Mouse (Mus musculus): ENCODE measurements around the gene 2700081O15Rik.

2700081O15Rik gene

DNA sequence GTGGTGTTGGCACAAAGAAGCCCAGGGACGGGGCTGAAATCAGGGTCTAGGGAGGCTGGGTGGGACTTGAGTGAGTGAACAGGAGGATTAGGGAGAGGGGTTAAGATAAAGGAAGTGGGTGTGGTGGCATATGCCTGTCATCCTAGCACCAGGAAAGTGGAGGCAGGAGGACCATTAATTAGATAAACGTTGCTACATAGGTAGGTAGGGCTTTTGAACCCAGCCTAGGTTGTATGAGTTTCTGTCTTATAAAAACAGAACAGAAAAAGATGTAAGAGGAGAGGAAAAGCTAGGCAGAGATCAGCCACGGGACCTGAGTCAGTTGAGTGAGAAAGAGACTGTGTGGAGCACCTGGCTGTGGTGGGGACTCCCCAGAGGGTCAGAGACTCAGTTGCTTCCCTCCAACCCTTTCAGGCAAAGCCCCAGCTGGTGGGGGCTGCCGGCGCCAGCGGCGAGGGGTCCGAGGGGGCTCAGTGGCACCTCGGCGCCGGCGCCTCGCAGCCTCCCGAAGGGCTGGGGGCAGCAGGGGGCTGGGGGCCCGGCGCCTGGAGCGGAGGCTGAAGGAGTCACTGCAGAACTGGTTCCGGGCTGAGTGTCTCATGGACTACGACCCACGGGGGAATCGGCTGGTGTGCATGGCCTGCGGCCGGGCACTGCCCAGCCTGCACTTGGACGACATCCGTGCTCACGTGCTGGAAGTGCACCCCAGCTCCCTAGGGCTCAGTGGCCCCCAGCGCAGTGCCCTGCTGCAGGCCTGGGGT is 3.6 kb downstream of the 2700081O15Rik start:
- no peak for DNase-seq (ENCODE audit: low read depth, low spot score)

DNA sequence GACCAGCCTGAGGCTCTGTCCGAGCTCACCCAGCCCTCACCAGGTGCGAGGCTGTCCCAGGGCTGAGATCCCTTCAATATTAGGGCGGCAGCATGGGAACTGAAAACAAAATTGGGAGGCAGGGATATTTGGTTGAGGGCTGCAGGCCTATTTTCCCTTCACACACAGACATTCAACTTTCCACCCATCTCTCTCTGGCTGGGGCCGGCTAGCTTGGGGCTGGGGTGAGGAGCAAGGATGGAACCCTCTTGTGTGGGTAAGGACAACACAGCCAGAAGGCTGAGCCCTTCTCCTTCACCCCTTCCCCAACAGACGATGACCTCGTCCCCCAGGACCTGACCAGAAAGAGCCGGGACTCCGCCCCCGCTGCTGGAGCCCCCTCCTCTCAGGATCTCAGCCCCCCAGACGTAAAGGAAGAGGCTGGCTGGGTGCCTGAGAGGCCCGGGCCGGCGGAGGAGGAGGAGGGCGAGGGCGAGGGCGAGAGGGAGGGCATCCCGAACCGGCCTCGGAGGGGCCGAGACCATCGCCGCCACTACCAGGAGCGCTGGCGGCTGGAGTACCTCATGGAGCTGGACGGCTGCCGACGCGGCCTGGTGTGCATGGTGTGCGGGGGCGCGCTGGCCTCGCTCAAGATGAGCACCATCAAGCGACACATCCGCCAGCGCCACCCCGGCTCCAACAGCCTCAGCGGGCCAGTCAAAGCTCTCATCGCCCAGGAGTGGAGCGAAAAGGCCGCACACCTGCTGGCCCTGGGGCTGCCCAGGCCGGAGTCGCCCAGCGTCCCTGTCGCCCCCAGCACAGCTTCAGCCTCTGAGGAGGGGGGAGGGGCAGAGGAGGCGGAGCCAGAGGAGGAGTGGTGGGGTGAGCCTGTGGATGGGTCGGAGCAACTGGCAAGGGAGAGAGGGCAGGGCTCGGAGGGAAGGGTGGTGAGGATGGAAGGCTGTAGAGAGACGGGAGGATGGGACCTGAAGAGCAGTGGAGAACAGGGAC is 4.5 kb downstream of the 2700081O15Rik start:
- DNase-seq (ENCODE audit: low read depth, low spot score): no peak

DNA sequence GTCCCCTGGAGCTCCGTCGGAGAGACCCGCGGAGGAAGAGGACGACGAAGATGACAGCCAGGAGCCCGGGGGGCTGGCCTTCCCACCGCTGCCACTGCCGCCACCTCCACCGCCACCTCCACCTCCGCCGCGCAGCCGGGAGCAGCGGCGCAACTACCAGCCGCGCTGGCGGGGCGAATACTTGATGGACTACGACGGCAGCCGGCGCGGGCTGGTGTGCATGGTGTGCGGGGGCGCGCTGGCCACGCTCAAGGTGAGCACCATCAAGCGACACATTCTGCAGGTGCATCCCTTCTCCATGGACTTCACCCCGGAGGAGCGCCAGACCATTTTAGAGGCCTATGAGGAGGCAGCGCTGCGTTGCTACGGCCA is 5.2 kb downstream of the 2700081O15Rik start:
- DNase-seq (ENCODE audit: low read depth, low spot score): no peak

DNA sequence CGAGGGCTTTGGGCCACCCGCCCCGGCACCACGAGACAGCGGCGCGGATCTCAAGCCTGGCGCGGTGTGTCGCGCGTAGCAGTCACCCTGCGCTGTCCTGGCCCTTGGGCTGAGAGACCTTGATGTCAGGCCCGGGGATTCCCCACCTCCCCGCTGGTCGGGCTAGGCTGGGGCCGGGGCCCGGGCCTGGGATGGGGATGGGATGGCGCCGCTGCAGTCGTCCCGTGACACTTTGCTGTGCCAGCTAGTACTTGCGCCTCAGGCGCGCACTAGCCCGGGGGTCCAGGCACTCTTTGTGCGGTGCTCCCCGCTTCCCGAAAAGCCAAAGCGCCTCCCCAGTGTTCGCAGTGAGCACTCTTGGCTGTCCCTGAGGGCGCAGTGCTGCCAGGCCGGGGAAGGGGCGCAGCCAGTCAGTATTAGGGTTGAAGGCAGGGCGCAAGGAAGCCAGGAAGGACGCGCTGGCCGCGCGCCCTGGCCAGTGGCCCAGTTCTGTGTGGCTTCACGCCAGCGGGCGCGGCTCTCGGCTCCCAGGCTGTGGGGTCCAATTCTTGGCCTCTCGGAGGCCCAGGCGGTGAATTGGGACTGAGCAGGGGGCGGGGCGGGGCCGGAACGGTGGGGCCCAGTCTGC is 5.7 kb downstream of the 2700081O15Rik start:
- DNase-seq (ENCODE audit: low read depth, low spot score): no peak

DNA sequence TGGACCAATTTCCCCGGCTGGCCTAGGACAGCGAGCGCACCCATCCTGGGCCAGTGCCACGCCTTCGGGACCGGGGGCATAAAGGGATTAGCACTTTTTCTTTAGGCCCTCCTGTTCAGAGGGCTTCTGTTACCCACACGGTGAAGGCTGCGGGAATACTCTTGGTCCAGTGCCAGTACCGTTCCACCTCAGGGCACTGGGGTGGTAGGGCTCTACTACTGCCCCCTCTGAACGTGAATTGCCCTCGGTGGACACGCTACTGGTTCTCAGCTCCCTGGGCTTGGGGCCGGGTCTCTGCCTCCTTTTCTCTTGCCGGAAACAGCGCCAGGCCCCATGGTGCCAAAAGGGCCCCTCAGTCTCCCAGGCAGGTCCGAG is 6.2 kb downstream of the 2700081O15Rik start:
- no peak for DNase-seq (ENCODE audit: low read depth, low spot score)

DNA sequence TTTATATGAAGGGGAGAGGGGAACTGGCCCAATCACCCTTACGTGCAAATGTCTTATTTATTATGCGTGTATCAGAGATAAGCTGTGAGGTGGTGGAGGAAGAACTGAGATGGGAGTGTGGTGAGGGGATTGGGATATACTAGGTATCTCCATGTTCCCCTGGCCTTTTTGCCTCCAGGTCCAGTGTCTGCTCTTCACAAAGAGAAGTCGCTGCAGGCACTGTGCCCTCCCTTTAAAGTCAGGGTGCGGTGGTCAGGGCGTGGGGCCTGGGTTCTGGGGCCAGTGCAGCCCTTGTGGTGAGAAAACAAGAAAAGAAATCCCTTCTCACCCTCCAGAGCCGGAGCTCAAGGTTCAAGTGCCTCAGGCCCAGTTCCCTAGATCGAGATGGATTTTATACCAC is 6.7 kb downstream of the 2700081O15Rik start:
- DNase-seq (ENCODE audit: low read depth, low spot score): no peak

DNA sequence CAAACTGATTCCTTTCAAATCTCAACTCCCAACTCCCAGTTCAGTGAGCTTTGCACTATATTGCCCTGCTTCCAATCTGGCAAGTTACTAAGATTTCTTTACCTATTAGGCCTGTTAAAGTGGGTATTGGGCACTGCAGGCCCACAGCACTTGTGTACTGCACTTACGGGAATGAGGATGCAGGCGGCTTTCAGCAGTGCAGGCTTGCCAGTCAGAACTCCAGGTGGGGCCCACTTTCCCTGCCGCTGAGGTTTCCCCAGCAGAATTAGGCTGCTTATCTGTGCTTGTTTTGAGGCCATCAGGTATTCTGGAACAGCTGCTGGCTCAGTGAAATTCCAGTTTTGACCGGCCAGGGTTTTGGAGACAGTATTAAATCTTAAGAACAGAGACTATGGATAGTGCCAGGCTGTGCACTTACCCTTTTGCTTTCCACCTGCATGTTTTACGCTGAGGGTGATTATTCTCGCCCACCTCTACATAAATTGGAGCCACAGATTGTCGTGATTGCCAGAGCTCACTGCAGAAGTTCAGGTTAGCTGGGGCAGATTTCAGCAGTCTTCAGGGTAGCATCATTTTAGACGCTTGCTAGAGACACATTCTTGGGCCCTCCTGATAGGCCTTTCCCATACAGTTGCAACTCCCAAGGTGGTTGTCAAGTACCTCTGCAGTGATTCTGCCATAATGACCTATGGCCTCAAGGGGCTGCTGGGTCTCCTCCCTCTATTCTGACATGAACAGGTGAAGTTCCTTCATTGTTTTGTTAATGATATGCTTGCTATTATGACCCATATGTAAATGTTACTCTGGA is 7.4 kb downstream of the 2700081O15Rik start:
- no peak for DNase-seq (ENCODE audit: low read depth, low spot score)

DNA sequence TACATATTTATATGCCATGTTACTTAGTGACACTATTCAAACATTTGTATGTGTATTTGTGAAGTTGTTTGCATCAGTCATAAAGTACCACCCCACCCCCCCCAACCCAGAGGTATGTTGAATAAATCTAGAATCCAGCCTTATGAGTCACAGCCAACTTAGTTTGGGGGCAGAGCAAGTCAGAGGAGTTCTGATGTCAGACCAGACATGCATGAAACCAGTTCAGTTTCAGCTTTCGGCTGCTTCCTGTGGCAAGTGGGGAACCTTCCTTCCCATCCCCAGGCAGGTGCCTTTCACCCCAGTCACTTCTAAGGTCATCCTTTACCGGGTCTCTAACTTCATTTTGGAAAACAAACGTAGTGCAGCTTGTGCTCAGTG is 8.0 kb downstream of the 2700081O15Rik start:
- DNase-seq (ENCODE audit: low read depth, low spot score): no peak

DNA sequence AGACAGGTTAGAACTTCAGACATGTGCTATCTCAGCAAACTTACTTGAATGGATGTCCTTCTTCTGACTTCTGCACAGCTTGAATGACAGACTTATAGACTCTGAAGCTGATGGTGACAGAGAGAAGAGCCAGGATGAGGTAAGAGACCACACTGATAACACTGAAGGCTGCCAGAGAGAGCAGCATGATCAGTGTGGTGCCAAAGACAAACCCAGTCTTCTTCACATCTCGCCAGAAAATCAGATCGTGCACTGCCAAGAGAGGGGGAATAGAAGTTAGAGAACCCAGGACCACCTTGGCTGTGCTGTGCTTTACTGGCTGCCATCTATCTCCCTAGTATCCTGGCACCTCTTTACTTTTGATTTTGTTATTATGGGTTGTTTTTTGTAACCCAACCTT is 17.5 kb downstream of the 2700081O15Rik start:
- DNase-seq (ENCODE audit: low read depth, low spot score): no peak

DNA sequence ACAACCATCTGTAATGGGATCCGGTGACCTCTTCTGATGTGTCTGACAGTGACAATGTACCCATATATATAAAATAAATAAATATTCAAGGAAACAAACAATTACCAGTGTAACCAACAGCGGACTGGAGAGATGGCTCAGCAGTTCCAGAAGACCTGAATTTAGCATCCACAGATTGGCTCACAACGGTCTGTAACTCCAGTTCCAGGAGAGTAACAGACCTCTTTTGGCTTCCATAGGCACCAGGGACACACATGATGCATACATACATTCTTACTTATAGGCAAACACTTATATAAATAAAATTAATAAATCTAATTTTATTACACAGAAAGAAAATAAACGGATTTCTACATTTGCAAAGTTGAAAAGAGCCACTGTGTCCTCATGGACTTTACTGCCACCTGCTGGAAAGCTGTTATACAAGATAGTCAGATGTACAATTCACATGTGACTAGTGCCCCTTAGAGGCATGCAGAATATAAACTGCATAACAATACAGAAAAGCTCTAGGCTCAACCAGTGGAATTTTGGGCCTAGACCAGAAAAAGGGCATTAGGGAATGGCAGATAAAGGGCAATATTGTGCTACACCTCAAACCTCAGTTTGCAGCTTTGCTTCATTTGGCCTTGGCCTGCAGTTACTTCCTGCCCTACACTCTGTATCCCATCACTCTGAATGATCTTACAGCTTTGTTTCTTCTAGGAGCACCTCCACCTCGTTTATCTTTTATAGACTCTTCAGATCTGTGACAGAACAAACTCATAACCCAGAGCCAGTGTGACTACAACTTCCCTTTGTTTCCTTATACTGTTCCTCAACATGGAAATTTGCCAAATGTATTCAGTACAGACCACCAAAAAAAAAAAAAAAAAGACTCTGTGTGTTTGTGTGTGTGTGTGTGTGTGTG is 18.9 kb downstream of the 2700081O15Rik start:
- no peak for DNase-seq (ENCODE audit: low read depth, low spot score)

DNA sequence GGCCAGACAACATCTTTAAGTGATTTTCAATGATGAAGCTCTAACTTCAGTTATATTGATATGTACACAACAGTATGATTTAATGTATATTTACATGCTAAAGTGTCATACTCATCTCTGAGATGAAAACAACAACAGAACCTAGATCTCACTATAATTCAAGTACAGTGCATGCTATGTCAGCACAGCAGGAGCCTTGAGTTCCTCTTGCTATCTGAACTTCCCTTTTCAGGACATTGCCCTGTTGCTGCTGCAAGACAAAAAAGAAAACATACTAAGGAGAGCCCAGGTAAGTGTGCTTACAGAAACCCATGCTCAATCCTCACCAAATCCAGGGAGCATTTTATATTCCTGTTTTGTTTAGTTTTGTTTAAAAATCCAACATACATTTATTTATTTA is 20.9 kb downstream of the 2700081O15Rik start:
- DNase-seq (ENCODE audit: low read depth, low spot score): no peak

DNA sequence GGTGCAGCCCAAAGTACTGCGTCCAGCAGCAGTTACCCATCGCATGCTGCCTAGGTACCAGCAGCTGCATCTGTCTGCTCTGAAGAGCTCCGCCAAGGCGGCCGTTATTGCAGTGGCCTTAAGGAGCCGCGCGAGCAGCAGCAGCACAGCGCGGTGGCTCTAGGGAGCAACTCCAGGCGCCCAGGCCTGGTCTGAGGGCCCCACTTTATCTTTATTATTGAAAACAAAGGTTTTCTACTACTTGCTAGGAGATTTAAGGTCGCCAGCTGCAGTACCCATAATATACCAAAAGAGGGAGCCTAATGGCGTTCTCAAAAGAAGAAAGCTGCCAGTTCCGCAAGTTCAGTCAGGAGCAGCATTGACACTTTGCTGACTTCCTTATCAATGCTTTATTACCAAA is 24.1 kb downstream of the 2700081O15Rik start:
- DNase-seq (ENCODE audit: low read depth, low spot score): no peak

DNA sequence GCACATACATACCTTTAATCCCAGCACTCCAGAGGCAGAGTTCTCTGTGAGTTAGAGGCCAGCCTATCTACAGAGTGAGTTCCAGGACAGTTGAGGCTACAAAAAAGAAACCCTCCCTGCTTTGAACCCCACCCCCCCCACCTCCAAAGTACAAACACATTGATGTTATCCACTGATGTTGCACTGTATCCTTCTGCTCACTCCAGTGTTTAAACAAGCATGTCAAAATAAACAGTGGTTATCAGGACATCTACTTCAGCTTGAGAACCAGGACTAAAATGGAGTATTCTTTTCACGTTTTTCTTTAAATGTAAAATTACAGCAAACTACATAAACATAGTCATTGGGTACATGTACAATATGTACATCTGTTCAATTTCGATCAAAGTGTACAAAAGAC is 27.7 kb downstream of the 2700081O15Rik start:
- DNase-seq (ENCODE audit: low read depth, low spot score): no peak

DNA sequence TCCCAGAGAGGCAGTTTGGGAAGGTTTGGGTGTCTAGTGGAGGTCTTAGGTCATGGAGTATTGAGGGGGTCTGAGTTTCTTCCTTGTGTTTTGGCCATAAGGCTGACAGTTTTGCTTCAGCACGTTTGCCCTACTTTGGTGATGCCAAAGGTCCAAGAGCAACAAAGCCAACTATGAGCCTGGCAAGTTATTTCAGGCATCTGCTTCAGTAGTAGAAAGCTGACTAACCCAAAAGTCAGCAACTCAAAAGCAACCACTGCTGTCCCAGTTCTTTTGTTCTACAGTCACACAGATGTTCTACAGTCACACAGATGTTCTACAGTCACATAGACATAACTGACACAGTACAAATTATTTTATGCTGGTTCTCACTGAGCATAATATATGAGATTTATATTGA is 28.2 kb downstream of the 2700081O15Rik start:
- no peak for DNase-seq (ENCODE audit: low read depth, low spot score)

DNA sequence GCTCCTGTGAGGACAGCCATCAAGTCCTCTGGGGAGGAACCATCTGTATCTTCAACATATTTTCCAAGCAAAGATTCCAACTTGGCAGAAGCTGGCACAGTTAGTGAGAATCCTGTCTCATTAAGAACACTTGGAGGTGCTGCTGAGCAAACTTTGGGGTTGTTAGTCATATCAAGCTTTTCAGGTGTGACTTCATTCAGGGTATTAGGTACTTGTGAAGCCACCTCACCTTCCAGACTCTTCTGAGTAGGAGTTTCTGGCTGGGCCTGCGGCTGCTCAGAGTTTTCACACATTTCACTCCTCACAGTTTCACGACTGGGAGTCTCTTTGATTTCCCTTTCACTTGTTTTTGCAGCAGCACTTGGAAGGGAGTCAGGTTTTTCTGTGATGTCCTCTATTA is 39.4 kb downstream of the 2700081O15Rik start:
- no peak for DNase-seq (ENCODE audit: low read depth, low spot score)

DNA sequence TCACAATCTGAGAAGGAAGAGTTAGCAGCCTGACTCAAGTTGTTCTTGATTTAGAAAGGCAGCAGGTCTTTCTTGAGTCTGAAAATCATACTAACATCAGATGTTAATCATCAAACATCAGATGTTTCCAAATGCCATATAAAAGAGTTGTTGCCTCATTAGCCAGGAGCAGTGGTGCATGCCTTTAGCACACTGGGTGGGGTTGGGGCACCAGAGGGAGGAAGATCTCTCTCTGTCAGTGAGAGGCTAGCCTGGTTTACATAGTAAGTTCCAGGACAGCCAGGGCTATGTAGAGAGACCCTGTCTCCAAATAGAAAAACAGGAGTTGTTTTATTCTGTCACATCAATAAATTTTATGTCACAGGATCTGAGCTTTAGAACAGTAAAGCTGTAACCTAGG is 41.5 kb downstream of the 2700081O15Rik start:
- DNase-seq (ENCODE audit: low read depth, low spot score): no peak

DNA sequence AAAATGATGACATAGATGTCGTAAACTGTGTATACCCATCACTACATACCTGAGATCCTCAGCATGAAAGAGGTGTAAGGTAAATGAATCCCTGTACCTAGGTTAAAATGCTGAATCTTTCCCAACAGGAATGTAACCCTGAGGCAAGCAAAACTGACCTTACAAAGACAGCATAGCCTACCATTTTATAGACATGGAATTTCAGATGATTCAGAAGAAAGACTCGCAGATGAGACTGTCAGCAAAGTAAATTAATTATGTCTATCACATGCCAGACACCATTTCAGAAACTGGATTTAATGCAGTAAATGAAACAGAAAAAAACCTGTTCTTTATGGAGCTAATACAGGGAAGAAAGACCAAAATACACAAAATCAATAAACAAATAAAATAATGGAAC is 41.9 kb downstream of the 2700081O15Rik start:
- no peak for DNase-seq (ENCODE audit: low read depth, low spot score)

DNA sequence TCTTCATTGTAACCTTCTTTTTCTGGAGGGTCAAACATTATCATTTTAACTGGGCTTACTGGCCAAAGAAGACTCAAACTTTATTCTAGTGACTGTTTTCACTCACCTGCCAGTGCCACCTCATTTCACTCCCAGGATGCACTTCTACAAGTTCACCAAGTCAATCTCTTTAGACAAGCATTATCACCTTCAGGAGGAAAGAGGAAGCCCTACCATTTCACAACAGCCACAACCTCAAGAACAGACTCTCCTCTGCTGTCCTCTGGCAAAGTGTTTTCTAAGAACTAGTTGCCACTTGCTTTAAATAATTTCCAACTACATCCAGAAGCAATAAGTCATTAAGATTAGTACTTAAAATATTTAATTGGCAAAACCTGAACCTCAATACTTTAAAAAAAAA is 50.5 kb downstream of the 2700081O15Rik start:
- no peak for DNase-seq (ENCODE audit: low read depth, low spot score)

DNA sequence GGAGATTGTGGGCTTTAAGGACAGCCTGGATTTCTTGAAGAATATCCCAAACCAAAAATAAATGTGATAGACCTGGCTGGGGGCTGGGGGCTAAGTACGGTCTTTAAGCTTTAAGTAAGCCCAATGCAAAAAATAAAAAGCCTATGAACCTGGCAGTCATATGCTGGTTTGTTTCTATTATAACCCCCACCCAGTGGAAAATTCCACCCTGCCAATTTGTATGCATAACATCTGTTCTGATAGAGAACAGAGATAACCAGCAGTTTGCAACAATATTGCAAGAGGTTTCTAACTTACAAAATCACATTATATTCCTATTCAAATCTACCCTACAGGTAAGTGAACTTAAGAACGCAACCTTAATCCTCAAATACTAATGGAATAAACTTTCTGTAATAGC is 53.2 kb downstream of the 2700081O15Rik start:
- DNase-seq (ENCODE audit: low read depth, low spot score): no peak
